Mouse (Mus musculus) ovary, adult 10 weeks (tissue): ENCODE data around the gene Ankrd28. TPM values are rescaled to one million over a fixed set of nuclear protein-coding genes. Genes with fewer than 3 reads are reported as not detected.

Source experiments
- polyA plus RNA-seq: library from polyadenylated mRNA; stranded (reverse); fragments of 350-450 nt; fragmentation: Illumina TruSeq; extraction: RNeasy Lipid Tissue Mini Kit (QIAGEN cat#74804); gene quantifications from one replicate; pipeline ENCODE4 v1.2.3, GENCODE M21; 2014

Gene Ankrd28
- 58.0 TPM for polyA plus RNA-seq

GRCm38 (mm10) chr14:31830571-31831369, at the start of gene Ankrd28:
Gene Ankrd28, minus strand, starts transcription at chr14:31830651.

Other genes with a start within 250 kb of the Ankrd28 start
- not detected for gene Colq, start 239.3 kb downstream of the Ankrd28 start, polyA plus RNA-seq
- not detected for gene Gm49387, start 189.8 kb downstream of the Ankrd28 start, polyA plus RNA-seq
- gene Btd, start 189.6 kb downstream of the Ankrd28 start, polyA plus RNA-seq: 5.4 TPM
- gene Hacl1, start 189.4 kb downstream of the Ankrd28 start, polyA plus RNA-seq: 11.9 TPM
- gene Galnt15, start 198.3 kb upstream of the Ankrd28 start, polyA plus RNA-seq: 77.0 TPM